Mouse (Mus musculus) neural tube, embryonic 15.5 days (tissue): ENCODE results near the gene Tedc1. TPM values are rescaled to one million over a fixed set of nuclear protein-coding genes. Genes with fewer than 3 reads are reported as not detected.

Source experiments
- ATAC-seq: fragments of 200-750 bp; cut with Nextera tagmentation; 2 replicates; pipeline ENCODE4 v1.8.0; 2017; ENCODE audit warnings: mild to moderate bottlenecking, moderate TSS enrichment, moderate library complexity; ENCODE audit not compliant: low FRiP score
- H3K27ac ChIP-seq: fragments of 300-500 bp; sonication (generic); replicated peaks from 2 replicates; pipeline ENCODE4 v1.5.1; 2015; ENCODE audit warnings: mild to moderate bottlenecking, inconsistent platforms
- H3K27me3 ChIP-seq: fragments of 300-500 bp; sonication (generic); replicated peaks from 2 replicates; pipeline ENCODE4 v1.6.1; 2015; ENCODE audit warnings: inconsistent platforms
- H3K36me3 ChIP-seq: fragments of 300-500 bp; sonication (generic); 2 replicates; pipeline ENCODE4 v1.6.1; 2015; ENCODE audit warnings: inconsistent platforms
- H3K4me1 ChIP-seq: fragments of 300-500 bp; sonication (generic); 2 replicates; pipeline ENCODE4 v1.6.1; 2015; ENCODE audit warnings: inconsistent platforms
- H3K4me2 ChIP-seq: fragments of 300-500 bp; sonication (generic); 2 replicates; pipeline ENCODE4 v1.6.1; 2015; ENCODE audit warnings: inconsistent platforms, mild to moderate bottlenecking, moderate library complexity
- H3K4me3 ChIP-seq: fragments of 300-500 bp; sonication (generic); replicated peaks from 2 replicates; pipeline ENCODE4 v1.5.1; 2015; ENCODE audit warnings: mild to moderate bottlenecking, inconsistent platforms
- H3K9ac ChIP-seq: fragments of 300-500 bp; sonication (generic); replicated peaks from 2 replicates; pipeline ENCODE4 v1.6.1; 2015; ENCODE audit warnings: mild to moderate bottlenecking, inconsistent platforms
- H3K9me3 ChIP-seq: fragments of 300-500 bp; sonication (generic); replicated peaks from 2 replicates; pipeline ENCODE4 v1.6.1; 2016; ENCODE audit warnings: inconsistent platforms
- WGBS: fragments of 180-500 bp; shearing (Covaris S2); methylation state at CpG from one replicate; pipeline ENCODE4 v1.1.7; 2015; ENCODE audit warnings: mixed read lengths; 5-methylcytosine and 5-hydroxymethylcytosine counted together
- polyA plus RNA-seq: library from polyadenylated mRNA; unstranded; fragments of >200 nt; fragmentation: Nextera tagmentation; extraction: Ambion mirVana; gene quantifications from 2 replicates; pipeline ENCODE4 v1.2.1, GENCODE M21; 2015

Tedc1 gene
- polyA plus RNA-seq, 1 experiment from 2014 or later = 19.6 TPM

- peaks cover 24% of the 10 kb centered on the region for H3K4me1 ChIP-seq
- no peaks in the 10 kb centered on the region for H3K36me3 ChIP-seq
- H3K9me3 ChIP-seq = no peaks in the 10 kb centered on the region
- H3K4me2 ChIP-seq = peak overlapping the region; percentile 97
- H3K4me3 ChIP-seq = peak overlapping the region; percentile 63; the same call in 1 of the 2 replicates
- ATAC-seq = no peak
- no peak overlapping the region for H3K27ac ChIP-seq
- WGBS = 90% methylated on average over 8 of the region's 8 CpGs
- H3K9ac ChIP-seq = no peak overlapping the region
- H3K27me3 ChIP-seq = peaks cover 9% of the 10 kb centered on the region
Observed at GRCm38 (mm10) chr12:113157521-113157920, 1.3 kb downstream of the Tedc1 start.

GRCm38 (mm10) chr12:113157971-113158370 lies 1.8 kb downstream of the Tedc1 start:
- Histone ChIP-seq H3K4me3 (no peak overlapping the region), H3K27me3 (peaks cover 7% of the 10 kb centered on the region), H3K27ac (no peak overlapping the region), H3K9ac (no peak overlapping the region), H3K36me3 (no peaks in the 10 kb centered on the region), H3K4me2 (0 out of 2 replicates have a peak overlapping the region, but pooled peaks have one; percentile 97), H3K9me3 (no peaks in the 10 kb centered on the region), H3K4me1 (peaks cover 26% of the 10 kb centered on the region)
- 94% methylated on average over 8 of the region's 8 CpGs for WGBS
- ATAC-seq = no peak

GRCm38 (mm10) chr12:113163561-113164006 lies 7.4 kb downstream of the Tedc1 start:
- H3K4me2 ChIP-seq = no peak overlapping the region
- 0 out of 2 replicates have a peak, but pooled peaks cover 4% of the 10 kb centered on the region for H3K4me1 ChIP-seq
- peak overlapping the region; percentile 17; the same call in 1 of the 2 replicates for H3K9ac ChIP-seq
- no peak overlapping the region for H3K4me3 ChIP-seq
- no peaks in the 10 kb centered on the region for H3K36me3 ChIP-seq
- 62% methylated on average over 11 of the region's 11 CpGs for WGBS
- no peaks in the 10 kb centered on the region for H3K27me3 ChIP-seq
- ATAC-seq = peak; percentile 68; the same call in 1 of the 2 replicates
- H3K9me3 ChIP-seq = no peaks in the 10 kb centered on the region
- peak overlapping the region; percentile 81 for H3K27ac ChIP-seq

- Histone ChIP-seq H3K4me3 (no peak overlapping the region), H3K9ac (no peak overlapping the region), H3K4me1 (0 out of 2 replicates have a peak, but pooled peaks cover 2% of the 10 kb centered on the region), H3K27ac (no peak overlapping the region), H3K36me3 (no peaks in the 10 kb centered on the region), H3K4me2 (no peak overlapping the region), H3K27me3 (no peaks in the 10 kb centered on the region), H3K9me3 (no peaks in the 10 kb centered on the region)
- WGBS = 83% methylated on average over 9 of the region's 9 CpGs
- ATAC-seq = no peak
Observed at GRCm38 (mm10) chr12:113168031-113168536, 11.9 kb downstream of the Tedc1 start.

GRCm38 (mm10) chr12:113176960-113177725 lies 20.9 kb downstream of the Tedc1 start:
- no peak for ATAC-seq
- 91% methylated on average over 18 of the region's 18 CpGs for WGBS

GRCm38 (mm10) chr12:113181020-113181419 lies 24.8 kb downstream of the Tedc1 start:
- no peak overlapping the region for H3K4me3 ChIP-seq
- no peaks in the 10 kb centered on the region for H3K36me3 ChIP-seq
- no peak overlapping the region for H3K9ac ChIP-seq
- peaks cover 7% of the 10 kb centered on the region for H3K4me1 ChIP-seq
- H3K9me3 ChIP-seq = no peaks in the 10 kb centered on the region
- WGBS = 77% methylated on average over 4 of the region's 4 CpGs
- no peak overlapping the region for H3K27ac ChIP-seq
- H3K4me2 ChIP-seq = no peak overlapping the region
- ATAC-seq = no peak
- H3K27me3 ChIP-seq = no peaks in the 10 kb centered on the region

More at GRCm38 (mm10) chr12:113176960-113177725, 20.9 kb downstream of the Tedc1 start:
- H3K4me1 ChIP-seq = no peaks in the 10 kb centered on the region
- no peak overlapping the region for H3K27ac ChIP-seq
- no peak overlapping the region for H3K9ac ChIP-seq
- H3K9me3 ChIP-seq = no peaks in the 10 kb centered on the region
- H3K4me3 ChIP-seq = no peak overlapping the region
- no peaks in the 10 kb centered on the region for H3K36me3 ChIP-seq
- no peak overlapping the region for H3K4me2 ChIP-seq
- no peaks in the 10 kb centered on the region for H3K27me3 ChIP-seq

GRCm38 (mm10) chr12:113184945-113185344 lies 28.7 kb downstream of the Tedc1 start:
- no peaks in the 10 kb centered on the region for H3K27me3 ChIP-seq
- H3K36me3 ChIP-seq = peaks cover 19% of the 10 kb centered on the region
- no peaks in the 10 kb centered on the region for H3K9me3 ChIP-seq
- no peak overlapping the region for H3K27ac ChIP-seq
- H3K4me1 ChIP-seq = peaks cover 34% of the 10 kb centered on the region
- H3K4me2 ChIP-seq = peak overlapping the region; percentile 78
- 67% methylated on average over 5 of the region's 5 CpGs for WGBS
- peak overlapping the region; percentile 78; the same call in 1 of the 2 replicates for H3K4me3 ChIP-seq
- no peak for ATAC-seq
- no peak overlapping the region for H3K9ac ChIP-seq

GRCm38 (mm10) chr12:113185442-113186291 lies 29.4 kb downstream of the Tedc1 start, which contains the start of gene Tmem121:
Gene Tmem121, plus strand, starts transcription at chr12:113185930.
- peak within 1 kb of the TSS; percentile 74 for H3K27ac ChIP-seq
- peak within 1 kb of the TSS; percentile 78 for H3K4me3 ChIP-seq
- H3K4me2 ChIP-seq = peak within 1 kb of the TSS; percentile 78
- H3K4me1 ChIP-seq = peaks cover 34% of the 10 kb centered on the region
- peak within 1 kb of the TSS; percentile 86 for H3K9ac ChIP-seq
- peak; percentile 67 for ATAC-seq
- H3K27me3 ChIP-seq = no peaks in the 10 kb centered on the region
- 1% methylated on average over 61 of the region's 63 CpGs for WGBS
- peaks cover 26% of the 10 kb centered on the region for H3K36me3 ChIP-seq
- no peaks in the 10 kb centered on the region for H3K9me3 ChIP-seq

- 31% methylated on average over 12 of the region's 12 CpGs for WGBS
- Histone ChIP-seq H3K9me3 (no peaks in the 10 kb centered on the region), H3K9ac (peak overlapping the region; percentile 86), H3K4me3 (peak overlapping the region; percentile 78), H3K4me2 (peak overlapping the region; percentile 78), H3K27me3 (no peaks in the 10 kb centered on the region), H3K36me3 (peaks cover 34% of the 10 kb centered on the region), H3K4me1 (peaks cover 34% of the 10 kb centered on the region), H3K27ac (peak overlapping the region; percentile 74)
- ATAC-seq = peak; percentile 6
Observed at GRCm38 (mm10) chr12:113186326-113187010, 30.2 kb downstream of the Tedc1 start.

- Histone ChIP-seq H3K27me3 (no peaks in the 10 kb centered on the region), H3K4me2 (peak overlapping the region; percentile 78), H3K4me1 (peaks cover 34% of the 10 kb centered on the region), H3K9me3 (no peaks in the 10 kb centered on the region), H3K9ac (peak overlapping the region; percentile 86), H3K27ac (no peak overlapping the region), H3K4me3 (peak overlapping the region; percentile 78), H3K36me3 (peaks cover 38% of the 10 kb centered on the region)
- WGBS = 57% methylated on average over 4 of the region's 4 CpGs
- ATAC-seq = no peak; the same call in 1 of the 2 replicates
Observed at GRCm38 (mm10) chr12:113187011-113187375, 30.8 kb downstream of the Tedc1 start.
